In the genomic region with DNA sequence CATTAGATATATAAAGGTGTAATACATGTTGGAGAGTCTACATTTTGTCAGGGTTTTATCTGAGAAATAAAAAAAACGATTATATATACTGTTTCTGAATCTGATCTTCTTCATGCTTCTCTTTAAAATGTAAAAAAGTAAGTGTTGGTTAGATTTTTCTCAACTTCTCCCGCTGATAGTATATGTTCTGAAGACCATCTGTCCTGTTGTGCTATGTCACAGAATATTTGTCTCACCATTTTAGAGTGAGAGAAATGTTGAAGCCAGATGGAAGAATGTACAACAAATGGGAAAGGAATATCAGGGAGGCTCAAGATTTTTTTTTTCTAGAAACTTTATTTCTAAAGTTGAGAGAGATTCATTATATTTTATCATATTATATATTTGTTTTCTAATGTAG, we compare ENCODE assay signal across 28 mouse cellular contexts.
"Had no signal": no experiment of that assay in that cellular context is flagged by ENCODE, and none has a peak within 500 bp of the region (broad histone marks: within the 10 kb centered on the region; RNA-seq: fewer than 3 reads in every experiment).

No protein-coding gene starts in this region.

- H3K4me3 ChIP-seq: heart, adult 2 months; heart, embryonic 13.5 days; heart, embryonic 15.5 days; hindbrain, embryonic 13.5 days; hindbrain, embryonic 15.5 days; kidney, embryonic 15.5 days; left cerebral cortex, adult 2 months; limb, embryonic 13.5 days; limb, embryonic 15.5 days; liver, embryonic 12.5 days had no signal

- H3K27ac ChIP-seq: heart, adult 2 months; heart, embryonic 13.5 days; heart, embryonic 15.5 days; hindbrain, embryonic 13.5 days; hindbrain, embryonic 15.5 days; hindbrain, postnatal 0 days; kidney, embryonic 15.5 days; kidney, postnatal 0 days; left cerebral cortex, adult 2 months; limb, embryonic 13.5 days; limb, embryonic 15.5 days; liver, embryonic 12.5 days; liver, embryonic 14.5 days had no signal

- H3K27me3 ChIP-seq: heart, embryonic 13.5 days; heart, embryonic 15.5 days; hindbrain, embryonic 13.5 days; hindbrain, embryonic 15.5 days; kidney, embryonic 15.5 days; limb, embryonic 13.5 days; limb, embryonic 15.5 days; liver, embryonic 12.5 days had no signal

- DNase-seq: gastrocnemius, postnatal 14 days; gastrocnemius, postnatal 36 days; heart, adult 11 months; heart, adult 2 months; heart, postnatal 14 days; heart, postnatal 36 days; kidney, adult 11 months; kidney, adult 2 months; kidney, adult 9 months; kidney, postnatal 14 days; kidney, postnatal 36 days; layer of hippocampus, adult 9-11 months; layer of hippocampus, postnatal 36 days; left cerebral cortex, postnatal 4 days had no signal

- H3K36me3 ChIP-seq: heart, embryonic 13.5 days; heart, embryonic 15.5 days; hindbrain, embryonic 13.5 days; hindbrain, embryonic 15.5 days; kidney, embryonic 15.5 days; limb, embryonic 13.5 days; limb, embryonic 15.5 days; liver, embryonic 12.5 days had no signal

- H3K9me3 ChIP-seq: heart, embryonic 13.5 days; heart, embryonic 15.5 days; hindbrain, embryonic 13.5 days; hindbrain, embryonic 15.5 days; kidney, embryonic 15.5 days; limb, embryonic 13.5 days; limb, embryonic 15.5 days; liver, embryonic 12.5 days had no signal

- H3K9ac ChIP-seq: heart, embryonic 13.5 days; heart, embryonic 15.5 days; hindbrain, embryonic 13.5 days; hindbrain, embryonic 15.5 days; kidney, embryonic 15.5 days; limb, embryonic 13.5 days; limb, embryonic 15.5 days; liver, embryonic 12.5 days; liver, embryonic 14.5 days had no signal

- H3K4me1 ChIP-seq: heart, embryonic 13.5 days; heart, embryonic 15.5 days; hindbrain, embryonic 13.5 days; hindbrain, embryonic 15.5 days; kidney, embryonic 15.5 days; limb, embryonic 13.5 days; limb, embryonic 15.5 days; liver, embryonic 12.5 days had no signal

- ATAC-seq: hindbrain, postnatal 0 days; intestine, embryonic 16.5 days; liver, embryonic 12.5 days had no signal

- H3K4me2 ChIP-seq: heart, embryonic 11.5 days; heart, embryonic 13.5 days; heart, embryonic 15.5 days; hindbrain, embryonic 13.5 days; hindbrain, embryonic 15.5 days; kidney, embryonic 15.5 days; limb, embryonic 13.5 days; limb, embryonic 15.5 days; liver, embryonic 12.5 days had no signal
